Mouse (Mus musculus): ENCODE results near the gene Stx4a. TPM values are rescaled to one million over a fixed set of nuclear protein-coding genes. Genes with fewer than 3 reads are reported as not detected.
"Not testable (repeated sequence)": the region's sequence is repeated elsewhere in the genome, so short reads cannot be mapped to it uniquely, and the experiment has no call there.

Stx4a gene
- total RNA-seq (2015; ENCODE audit: low replicate concordance) (10.5 and 30.6 TPM in 2 replicates), total RNA-seq (2017; ENCODE audit: low replicate concordance) (12.7 and 13.3 TPM in 2 replicates)

DNA sequence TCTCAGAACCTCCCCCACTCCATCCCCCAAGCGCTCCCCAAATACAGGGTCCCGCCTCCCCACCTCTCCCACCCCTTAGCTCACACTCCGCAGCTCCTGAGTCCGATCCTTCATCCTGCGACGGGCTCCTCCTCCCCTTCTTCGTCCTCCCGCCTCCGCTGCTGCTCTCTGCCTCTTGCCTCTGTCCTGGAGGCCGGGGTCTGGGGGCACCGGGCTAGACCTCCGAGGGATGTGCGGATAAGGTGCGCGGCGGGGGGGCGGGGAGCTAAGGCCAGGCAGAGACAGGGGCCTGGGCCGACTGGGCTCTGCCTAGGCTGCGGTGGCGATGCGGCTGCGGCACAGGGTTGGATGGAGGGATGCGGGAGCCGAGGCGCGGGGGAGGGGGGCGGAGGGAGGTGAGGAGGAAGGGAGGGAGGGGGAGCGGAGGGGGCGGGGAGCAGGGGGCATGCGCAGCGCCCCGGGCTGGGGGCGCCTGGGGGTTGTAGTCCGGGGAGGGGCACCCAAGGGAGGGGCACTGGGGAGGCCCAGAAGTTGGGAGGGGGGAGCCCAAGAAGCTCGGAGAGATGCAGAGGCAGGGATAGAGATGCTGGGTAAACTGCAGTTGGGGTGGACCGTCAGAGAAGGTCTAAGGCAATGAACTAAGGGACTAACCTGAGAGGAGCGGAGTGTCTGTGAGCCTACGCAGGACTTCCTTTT, at the start of gene Stx4a, which contains the start of gene Stx1b:
TSS of gene Stx4a (plus strand) at position 119 of the 696 bp plus-strand sequence.
TSS of gene Stx1b (minus strand) at position 374 of the 696 bp plus-strand sequence.
- no peak for ATAC-seq (replicated peaks; ENCODE audit: low FRiP score, poor library complexity, severe bottlenecking)

DNA sequence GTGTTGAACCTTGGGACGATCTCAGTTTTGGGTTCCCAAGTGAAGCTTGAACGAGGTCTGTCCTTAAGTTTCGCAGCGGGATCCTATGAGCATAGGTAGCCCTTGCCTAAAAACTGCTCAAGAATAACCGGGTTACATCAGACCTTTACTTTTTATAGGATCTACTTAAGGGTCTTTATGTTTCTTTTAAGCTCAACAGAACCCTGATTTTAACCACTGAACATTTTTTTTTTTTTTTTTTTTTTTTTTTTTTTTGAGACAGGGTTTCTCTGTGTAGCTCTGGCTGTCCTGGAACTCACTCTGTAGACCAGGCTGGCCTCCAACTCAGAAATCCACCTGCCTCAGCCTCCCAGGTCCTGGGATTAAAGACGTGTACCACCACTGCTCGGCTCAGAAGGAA, 48.3 kb upstream of the Stx4a start:
- not testable (repeated sequence) for ATAC-seq (replicated peaks; ENCODE audit: low FRiP score, poor library complexity, severe bottlenecking)

DNA sequence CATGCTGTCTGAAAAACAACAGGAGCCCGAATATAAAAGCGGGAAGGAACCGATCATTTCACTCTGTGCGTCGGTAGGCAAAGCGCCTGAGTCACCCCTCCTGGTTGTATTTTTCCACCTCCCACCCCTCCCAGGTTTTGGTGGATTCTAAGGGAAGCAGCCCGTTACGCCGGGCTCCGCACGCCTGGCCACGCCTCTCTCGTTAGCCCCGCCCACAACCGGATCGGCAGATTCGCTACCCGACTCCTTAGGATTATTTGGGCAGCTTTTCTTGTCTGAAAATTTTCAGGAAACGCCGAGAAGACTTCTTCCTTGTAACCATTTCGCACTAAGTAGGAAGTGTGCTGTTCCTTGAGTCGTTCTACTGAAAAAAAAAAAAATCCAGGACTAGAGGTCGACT, 47.7 kb upstream of the Stx4a start, which contains the start of gene Setd1a:
TSS of gene Setd1a (plus strand) at position 245 of the 400 bp plus-strand sequence.
- ATAC-seq (replicated peaks; ENCODE audit: low FRiP score, poor library complexity, severe bottlenecking) = peak; percentile 80

DNA sequence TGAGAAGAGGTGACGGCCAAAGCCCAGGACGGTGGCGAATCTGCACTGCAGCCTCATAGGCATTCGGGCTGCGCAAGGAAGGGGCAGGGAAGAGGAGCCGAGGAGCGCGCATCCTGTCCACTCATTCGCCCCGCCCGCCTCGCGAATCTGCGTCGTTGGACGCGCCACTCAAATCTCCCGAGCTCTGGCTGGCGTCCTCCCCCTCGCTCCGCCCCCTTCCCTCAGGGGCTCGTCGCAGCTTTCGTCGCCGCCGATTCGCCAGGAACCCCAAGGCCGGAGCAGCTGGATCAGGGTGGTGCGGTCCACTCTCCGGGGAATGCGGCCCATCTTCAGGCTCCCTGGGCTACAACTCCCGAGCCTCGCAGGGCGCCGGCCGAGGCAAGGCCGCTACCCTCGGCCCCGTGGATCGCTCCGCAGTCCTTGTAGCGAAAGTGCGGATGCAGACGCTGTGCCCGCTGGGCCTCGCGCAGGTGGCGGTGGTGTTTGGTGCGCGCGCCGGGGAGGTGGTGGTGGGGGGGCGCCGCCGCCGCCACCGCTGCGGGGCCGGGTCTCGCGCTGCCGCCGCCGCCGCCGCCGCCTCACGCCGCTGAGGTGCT, 47.1 kb upstream of the Stx4a start:
- peak; percentile 90 for ATAC-seq (replicated peaks; ENCODE audit: low FRiP score, poor library complexity, severe bottlenecking)

DNA sequence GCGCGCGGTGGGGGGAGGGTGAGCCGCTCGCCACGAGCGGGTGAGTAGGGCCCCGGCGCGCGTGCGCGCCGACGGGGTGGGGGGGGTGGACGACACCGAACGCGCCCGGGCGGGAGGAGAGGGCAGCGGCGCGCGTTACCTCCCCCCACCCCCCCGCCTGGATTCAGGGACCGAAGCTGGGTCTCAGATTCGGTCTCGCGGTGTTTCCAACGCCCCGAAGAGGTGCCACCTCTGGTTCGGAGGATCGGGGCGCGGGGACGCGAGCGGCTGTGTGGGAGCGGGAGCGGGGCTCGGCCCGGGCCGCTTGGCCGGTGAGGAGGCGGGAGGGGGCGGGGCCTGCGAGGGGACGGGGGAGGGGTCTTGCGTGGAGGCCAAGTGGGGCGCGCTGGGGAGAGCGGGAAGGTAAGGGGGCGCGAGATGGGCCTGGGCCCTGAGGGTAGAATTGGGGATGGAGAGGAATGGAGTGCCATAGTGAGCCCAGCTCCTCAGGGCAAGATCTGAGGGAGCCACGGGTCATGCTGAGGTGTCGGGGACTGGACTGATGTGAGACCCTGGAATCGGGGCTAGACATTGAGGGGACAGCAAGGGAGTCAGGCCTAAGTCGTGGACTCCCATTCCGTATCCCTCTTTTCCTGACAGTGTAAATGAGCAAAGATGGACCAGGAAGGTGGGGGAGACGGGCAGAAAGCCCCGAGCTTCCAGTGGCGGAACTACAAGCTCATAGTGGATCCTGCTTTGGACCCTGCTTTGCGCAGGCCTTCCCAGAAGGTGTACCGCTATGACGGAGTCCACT, 46.4 kb upstream of the Stx4a start:
- ATAC-seq (replicated peaks; ENCODE audit: low FRiP score, poor library complexity, severe bottlenecking) = no peak

DNA sequence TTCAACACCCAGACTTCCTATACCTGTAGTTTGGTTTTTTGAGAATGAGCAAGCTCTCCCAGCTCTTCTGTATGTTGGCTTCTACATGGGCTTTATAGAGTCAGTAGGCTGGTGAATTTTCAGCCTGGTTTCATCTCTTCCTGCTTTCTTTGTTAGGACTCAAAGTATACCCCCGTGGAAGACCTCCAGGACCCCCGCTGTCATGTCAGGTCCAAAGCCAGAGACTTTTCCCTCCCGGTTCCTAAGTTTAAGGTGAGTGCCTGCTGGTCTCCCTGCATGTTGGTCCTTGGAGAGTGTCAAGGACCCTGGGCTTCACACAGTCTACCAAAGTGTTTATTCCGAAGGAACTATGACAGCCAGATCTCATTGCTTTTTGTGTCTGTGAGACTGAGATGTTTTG, 45.7 kb upstream of the Stx4a start:
- no peak for ATAC-seq (replicated peaks; ENCODE audit: low FRiP score, poor library complexity, severe bottlenecking)

DNA sequence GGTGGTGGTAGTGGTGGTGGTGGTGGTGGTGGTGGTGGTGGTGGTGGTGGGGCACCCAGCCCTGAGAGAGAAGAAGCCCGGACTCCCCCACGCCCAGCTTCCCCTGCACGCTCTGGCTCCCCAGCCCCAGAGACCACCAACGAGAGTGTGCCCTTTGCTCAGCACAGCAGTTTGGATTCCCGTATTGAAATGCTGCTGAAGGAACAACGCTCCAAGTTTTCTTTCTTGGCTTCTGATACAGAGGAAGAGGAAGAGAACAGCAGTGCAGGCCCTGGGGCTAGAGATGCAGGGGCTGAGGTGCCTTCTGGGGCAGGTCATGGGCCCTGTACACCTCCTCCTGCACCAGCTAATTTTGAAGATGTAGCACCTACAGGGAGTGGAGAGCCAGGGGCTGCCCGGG, 38.8 kb upstream of the Stx4a start, which contains the start of gene Gm49388:
TSS of gene Gm49388 (plus strand) at position 301 of the 400 bp plus-strand sequence.
- ATAC-seq (replicated peaks; ENCODE audit: low FRiP score, poor library complexity, severe bottlenecking) = no peak

DNA sequence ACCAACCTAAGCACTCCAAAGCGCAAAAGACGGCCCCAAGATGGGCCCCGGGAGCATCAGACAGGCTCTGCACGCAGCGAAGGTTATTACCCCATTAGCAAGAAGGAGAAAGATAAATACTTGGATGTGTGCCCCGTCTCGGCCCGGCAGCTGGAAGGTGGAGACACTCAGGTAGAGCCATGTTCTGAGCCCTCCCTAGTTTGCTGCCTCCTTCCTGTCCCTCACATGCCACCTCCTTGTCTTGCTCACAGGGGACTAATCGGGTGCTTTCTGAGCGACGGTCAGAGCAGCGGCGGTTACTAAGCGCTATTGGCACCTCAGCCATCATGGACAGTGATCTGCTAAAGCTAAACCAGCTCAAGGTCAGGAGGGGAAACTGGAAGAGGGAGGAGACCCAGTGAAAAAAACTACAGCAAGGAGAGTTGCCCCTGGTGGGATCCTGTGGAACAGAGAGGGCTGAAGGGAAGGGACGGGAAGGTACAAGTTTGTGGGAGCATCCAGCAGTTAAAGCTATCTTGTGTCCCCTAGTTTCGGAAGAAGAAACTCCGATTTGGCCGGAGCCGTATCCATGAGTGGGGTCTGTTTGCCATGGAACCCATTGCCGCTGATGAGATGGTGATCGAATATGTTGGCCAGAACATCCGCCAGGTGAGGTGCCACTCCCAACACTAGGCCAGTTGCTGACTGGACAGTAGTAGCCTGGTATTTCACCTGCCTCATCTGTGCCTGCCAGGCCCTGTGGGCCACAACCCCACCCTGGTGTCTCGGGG, 26.8 kb upstream of the Stx4a start:
- ATAC-seq (replicated peaks; ENCODE audit: low FRiP score, poor library complexity, severe bottlenecking) = no peak

DNA sequence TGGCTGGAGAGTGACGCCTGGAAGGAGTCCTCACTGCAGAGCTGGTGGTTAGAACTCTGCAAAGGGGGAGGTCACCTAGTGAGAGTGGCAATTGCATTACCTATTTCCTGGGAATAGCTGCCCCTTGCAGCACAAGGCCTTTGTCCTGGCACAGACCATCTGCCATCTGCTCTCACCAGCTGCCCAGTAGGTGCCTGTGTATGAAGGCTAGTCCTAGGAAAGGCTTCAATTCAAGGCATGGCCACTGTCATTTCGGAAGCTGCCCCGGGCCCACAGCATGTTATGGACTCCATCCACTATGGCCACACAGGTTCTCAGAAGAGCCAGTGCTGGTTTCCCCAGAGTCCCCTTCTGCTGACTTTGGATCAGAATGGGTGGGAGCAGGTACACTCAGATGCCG, 25.5 kb upstream of the Stx4a start:
- no peak for ATAC-seq (replicated peaks; ENCODE audit: low FRiP score, poor library complexity, severe bottlenecking)

DNA sequence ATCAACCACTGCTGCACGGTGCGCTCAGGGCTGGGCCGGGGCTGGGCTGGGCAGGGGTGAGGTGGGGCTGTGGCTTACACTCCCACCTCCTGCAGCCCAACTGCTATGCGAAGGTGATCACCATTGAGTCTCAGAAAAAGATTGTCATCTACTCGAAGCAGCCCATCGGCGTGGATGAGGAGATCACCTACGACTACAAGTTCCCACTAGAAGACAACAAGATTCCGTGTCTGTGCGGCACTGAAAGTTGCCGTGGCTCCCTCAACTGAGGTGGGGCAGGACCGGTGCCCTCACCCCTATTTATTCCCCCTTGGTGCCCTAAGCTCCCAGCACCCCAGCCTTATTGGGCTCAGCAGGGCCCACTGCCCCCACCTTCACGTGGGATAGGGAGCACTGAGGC, 24.9 kb upstream of the Stx4a start:
- no peak for ATAC-seq (replicated peaks; ENCODE audit: low FRiP score, poor library complexity, severe bottlenecking)

DNA sequence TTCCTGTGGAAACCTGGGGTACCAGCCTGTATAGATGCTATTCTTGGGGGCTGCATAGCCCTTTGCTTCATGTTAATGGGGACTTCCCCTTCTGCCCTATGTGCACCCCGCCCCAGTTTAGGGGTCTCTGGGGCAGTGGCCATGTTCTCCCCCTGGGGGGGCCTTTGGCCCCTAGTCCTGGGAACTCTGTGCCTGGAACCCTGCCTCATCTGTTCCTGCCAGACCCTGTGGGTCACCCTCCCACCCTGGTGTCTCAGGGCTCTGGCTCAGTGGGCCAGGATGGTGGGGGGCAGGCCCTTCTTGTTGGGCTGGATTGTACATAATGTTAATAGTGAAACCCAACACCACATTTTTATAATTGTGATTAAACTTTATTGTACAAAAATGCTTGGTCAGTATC, 24.4 kb upstream of the Stx4a start:
- no peak for ATAC-seq (replicated peaks; ENCODE audit: low FRiP score, poor library complexity, severe bottlenecking)

DNA sequence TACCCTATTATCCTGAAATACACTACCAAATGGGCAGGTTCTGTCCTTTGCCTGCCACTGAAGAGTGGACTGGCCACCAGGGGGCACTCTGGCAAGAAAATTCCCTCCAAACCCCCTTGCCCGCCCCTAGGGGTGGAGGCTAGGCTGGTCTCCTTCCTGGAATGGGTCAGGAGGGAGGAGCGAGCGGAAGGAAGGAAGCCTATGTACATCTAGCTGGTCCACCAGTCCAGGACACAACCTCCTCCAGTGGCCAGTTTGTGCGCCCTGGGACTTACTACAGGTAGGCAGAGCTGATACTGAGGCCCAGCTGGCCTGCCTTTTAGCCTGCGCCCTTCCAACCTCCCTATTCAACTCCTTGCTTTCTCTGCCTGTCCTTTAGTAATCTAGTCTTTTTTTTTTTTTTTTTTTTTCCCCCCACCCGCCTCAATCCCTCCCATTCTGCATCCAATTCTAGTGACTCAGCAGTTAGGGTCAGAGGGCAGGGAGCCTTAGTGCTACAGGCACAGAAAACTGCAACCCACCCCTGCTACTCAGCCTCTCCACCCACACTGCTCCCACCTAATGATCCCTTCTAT, 23.6 kb upstream of the Stx4a start, which contains the start of gene Hsd3b7:
TSS of gene Hsd3b7 (plus strand) at position 170 of the 575 bp plus-strand sequence.
- ATAC-seq (replicated peaks; ENCODE audit: low FRiP score, poor library complexity, severe bottlenecking) = peak; percentile 58

DNA sequence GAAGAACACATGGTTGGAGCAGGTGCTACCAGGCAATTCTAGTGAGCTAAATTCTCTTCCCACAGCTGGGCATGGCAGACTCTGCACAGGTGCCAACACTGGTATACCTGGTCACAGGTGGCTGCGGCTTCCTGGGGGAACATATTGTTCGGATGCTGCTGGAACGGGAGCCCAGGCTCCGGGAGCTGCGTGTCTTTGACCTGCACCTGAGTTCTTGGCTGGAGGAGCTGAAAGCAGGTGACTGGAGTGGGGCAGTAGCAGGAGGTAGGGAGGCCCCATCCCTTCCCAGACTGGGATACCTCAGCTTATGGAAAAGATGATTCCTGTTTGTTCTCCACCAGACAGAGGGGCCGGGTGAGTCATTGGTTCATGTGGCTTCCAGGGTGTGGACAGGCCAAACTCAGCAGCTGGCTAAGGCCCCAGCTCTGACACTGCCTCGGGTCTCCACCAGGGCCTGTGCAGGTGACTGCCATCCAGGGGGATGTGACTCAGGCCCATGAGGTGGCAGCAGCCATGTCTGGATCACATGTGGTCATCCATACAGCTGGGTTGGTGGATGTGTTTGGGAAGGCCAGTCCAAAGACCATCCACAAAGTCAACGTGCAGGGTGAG, 23.0 kb upstream of the Stx4a start:
- no peak for ATAC-seq (replicated peaks; ENCODE audit: low FRiP score, poor library complexity, severe bottlenecking)

DNA sequence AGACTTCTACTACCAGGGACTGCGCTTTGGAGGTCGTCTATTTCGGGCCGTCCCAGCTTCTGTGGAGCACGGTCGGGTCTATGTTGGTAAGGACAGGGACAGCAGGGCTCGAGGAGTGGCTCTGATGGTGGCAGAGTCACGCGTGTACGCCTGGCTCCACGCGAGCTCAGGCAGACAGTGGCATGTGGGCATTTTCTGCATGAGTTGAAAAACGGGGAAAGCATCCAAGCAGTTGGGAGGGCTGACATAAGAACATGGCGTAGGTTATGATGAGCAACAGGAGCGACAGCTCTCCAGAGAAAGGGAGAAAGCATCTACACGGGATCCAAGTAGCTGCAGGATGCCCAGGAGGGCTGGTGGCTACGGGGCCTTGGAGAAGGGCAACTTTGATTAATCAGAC, 21.8 kb upstream of the Stx4a start:
- ATAC-seq (replicated peaks; ENCODE audit: low FRiP score, poor library complexity, severe bottlenecking) = no peak

DNA sequence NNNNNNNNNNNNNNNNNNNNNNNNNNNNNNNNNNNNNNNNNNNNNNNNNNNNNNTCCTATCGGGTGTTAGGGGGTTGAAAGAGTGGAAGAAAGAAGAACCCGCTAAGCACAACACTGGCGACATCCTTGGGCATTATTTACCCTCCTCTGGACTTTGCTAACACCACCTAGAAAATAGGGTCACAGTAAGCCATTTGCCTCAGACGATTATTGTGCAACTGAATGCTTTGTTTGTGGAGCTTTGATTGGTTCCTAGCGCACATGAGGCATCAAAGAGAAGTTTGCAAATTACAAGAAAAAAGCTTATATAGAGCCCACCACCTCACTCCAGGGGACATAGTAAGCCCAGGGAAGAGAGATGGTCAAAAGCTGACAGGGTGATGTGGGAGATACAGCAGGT, 15.3 kb upstream of the Stx4a start:
- ATAC-seq (replicated peaks; ENCODE audit: low FRiP score, poor library complexity, severe bottlenecking) = no peak

DNA sequence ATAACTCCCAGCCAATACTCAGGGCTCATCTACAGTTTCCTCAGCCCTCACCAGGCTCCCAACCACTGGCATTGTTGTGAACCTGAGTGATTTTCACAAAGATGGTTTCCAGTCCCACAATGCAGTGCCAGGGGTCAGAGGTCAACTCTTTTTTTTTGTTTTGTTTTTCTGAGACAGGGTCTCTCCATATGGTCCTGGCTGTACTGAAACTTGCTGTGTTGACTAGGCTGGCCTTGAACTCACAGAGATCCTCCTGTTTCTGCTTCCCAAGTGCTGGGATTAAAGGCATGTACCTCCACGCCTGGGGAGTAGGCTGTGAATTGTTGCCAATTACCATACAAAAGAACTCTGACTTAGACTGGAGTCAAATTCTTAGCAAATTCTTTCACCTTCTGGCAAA, 14.2 kb upstream of the Stx4a start:
- no peak for ATAC-seq (replicated peaks; ENCODE audit: low FRiP score, poor library complexity, severe bottlenecking)

DNA sequence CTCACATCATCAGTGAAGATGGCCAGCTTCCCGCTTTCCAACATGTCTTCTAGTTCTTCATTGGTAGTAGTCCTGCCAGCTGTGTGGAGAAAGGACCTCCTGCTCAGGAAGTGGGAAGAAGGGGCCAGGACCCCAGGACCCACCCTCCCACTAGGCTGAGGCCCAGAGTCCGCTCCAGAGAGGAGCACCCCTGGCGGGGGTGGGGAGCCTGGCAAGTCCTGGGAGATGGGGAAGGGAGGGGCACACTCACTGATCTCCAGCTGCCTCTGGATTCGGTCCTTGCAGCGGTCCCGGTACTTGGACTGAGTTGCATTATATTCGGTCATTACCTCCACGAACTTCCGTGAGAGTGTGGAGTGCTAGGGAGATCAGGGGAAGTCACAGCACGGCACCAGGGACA, 13.4 kb upstream of the Stx4a start:
- no peak for ATAC-seq (replicated peaks; ENCODE audit: low FRiP score, poor library complexity, severe bottlenecking)

DNA sequence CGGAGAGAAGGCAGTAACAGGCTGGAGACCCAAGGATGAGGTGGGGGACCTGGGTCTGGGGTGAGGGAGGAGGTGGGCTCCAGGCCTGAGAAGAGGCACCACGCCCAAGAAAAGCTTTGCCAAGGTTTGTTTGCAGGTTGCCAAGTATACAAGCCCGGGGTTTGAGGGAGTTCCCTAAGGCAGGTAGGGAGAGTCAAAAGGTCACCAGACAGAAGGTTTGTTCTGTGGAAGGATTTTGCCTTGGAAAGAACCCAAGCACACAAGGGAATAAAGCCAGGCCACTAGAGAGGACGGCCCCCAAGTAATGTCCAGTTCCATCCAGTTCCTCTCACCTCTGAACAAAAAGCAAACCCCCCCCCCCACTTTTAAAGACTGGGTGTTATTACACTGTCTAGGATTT, 12.9 kb upstream of the Stx4a start:
- no peak for ATAC-seq (replicated peaks; ENCODE audit: low FRiP score, poor library complexity, severe bottlenecking)

DNA sequence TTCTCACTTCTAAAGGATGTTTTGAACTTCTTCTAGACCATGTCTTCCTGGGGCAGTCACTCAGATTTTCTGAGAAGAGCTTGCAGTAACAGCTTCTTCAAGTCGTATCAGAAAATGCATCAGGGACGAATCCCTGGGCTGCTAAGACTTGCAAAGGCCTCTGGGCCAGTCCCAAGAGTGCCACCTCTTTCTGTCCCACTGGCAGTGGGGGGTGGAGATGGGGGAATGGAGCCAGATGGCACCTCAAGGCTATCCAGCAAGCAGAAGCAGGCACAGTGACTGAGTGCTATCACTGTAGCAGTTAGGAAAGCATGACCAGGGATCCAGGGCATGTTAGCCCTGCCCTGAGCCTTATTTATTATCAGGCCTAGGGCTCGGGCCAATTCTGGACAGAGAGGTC, 11.8 kb upstream of the Stx4a start:
- no peak for ATAC-seq (replicated peaks; ENCODE audit: low FRiP score, poor library complexity, severe bottlenecking)
